Mouse (Mus musculus) megakaryocyte, embryonic 14.5 days (primary cell): ENCODE results near the gene Gm20683. TPM values are rescaled to one million over a fixed set of nuclear protein-coding genes. Genes with fewer than 3 reads are reported as not detected.

Experiments used
- H3K27me3 ChIP-seq: replicated peaks from 2 replicates; pipeline ENCODE3; 2012; ENCODE audit warnings: inconsistent platforms
- H3K36me3 ChIP-seq: replicated peaks from 2 replicates; pipeline ENCODE3; 2012; ENCODE audit warnings: low read length, inconsistent platforms, mixed read lengths
- H3K4me1 ChIP-seq: 2 replicates; pipeline ENCODE4 v1.6.1; 2012; ENCODE audit warnings: inconsistent platforms
- H3K4me3 ChIP-seq: replicated peaks from 2 replicates; pipeline ENCODE3; 2012; ENCODE audit warnings: moderate library complexity, mild to moderate bottlenecking, inconsistent platforms
- H3K9me3 ChIP-seq: 2 replicates; pipeline ENCODE4 v1.6.1; 2012; ENCODE audit warnings: inconsistent platforms
- FLI1 ChIP-seq: IDR thresholded peaks from 2 replicates; pipeline ENCODE4 v1.6.1; 2012; ENCODE audit warnings: low read length, inconsistent platforms, mixed read lengths
- GATA1 ChIP-seq: IDR thresholded peaks from 3 replicates; pipeline ENCODE4 v1.6.1; 2012; ENCODE audit warnings: mixed read lengths, low read length, inconsistent platforms, borderline replicate concordance
- polyA plus RNA-seq: library from polyadenylated mRNA; stranded (reverse); fragments of >175 nt; gene quantifications from 2 replicates; pipeline ENCODE4 v1.2.3, GENCODE M21; 2012; ENCODE audit warnings: low replicate concordance; ENCODE audit not compliant: insufficient read depth

Gm20683 gene
- polyA plus RNA-seq, 1 experiment = 3.0 TPM

DNA sequence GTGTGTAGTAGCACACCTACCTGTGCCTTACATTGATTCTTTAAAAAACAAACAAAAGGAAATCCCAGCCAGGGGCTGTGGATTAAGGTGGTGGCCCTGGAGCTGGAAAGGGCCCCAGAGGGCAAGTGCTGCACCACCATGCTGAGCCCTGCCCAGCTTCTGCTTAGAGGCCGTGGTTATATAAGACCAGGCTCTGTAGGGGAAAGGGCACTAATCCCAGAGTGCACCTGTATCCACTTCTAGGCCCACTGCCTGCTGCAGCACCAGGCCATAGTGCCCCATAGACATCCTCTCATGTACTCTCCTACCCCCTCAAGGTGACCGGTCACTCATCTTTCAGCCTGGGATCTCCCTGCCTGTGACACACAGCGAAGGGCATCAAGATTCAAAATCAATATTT is 24.6 kb upstream of the Gm20683 start:
- Histone ChIP-seq H3K27me3 (no peaks in the 10 kb centered on the region), H3K4me1 (peaks cover 70% of the 10 kb centered on the region), H3K4me3 (peak overlapping the region; percentile 3), H3K36me3 (peaks cover 24% of the 10 kb centered on the region), H3K9me3 (no peaks in the 10 kb centered on the region)
- TF ChIP-seq GATA1 (no peak), FLI1 (no peak)

DNA sequence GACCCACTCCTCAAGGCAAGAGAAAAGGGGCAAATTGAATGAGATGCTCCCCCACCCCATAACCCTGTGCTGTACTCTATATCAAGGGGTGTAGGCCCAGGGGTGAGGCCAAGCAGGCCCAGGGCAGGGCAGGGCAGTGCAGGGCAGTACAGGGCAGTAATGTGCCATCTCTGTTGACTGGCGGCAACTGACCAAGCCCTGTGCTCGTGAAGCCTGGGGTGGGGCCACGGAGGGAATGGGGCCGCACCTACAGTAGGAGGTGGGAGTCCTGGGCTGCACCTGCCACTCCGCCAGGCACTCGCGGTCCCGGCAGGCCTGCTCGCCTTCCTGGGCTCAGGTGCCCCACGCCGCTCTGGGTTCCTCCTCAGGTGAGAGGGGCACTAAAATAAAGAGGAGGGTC is 23.7 kb upstream of the Gm20683 start:
- TF ChIP-seq GATA1 (no peak), FLI1 (no peak)
- peaks cover 24% of the 10 kb centered on the region for H3K36me3 ChIP-seq
- H3K4me1 ChIP-seq = peaks cover 79% of the 10 kb centered on the region
- H3K27me3 ChIP-seq = no peaks in the 10 kb centered on the region
- H3K4me3 ChIP-seq = no peak overlapping the region
- no peaks in the 10 kb centered on the region for H3K9me3 ChIP-seq

DNA sequence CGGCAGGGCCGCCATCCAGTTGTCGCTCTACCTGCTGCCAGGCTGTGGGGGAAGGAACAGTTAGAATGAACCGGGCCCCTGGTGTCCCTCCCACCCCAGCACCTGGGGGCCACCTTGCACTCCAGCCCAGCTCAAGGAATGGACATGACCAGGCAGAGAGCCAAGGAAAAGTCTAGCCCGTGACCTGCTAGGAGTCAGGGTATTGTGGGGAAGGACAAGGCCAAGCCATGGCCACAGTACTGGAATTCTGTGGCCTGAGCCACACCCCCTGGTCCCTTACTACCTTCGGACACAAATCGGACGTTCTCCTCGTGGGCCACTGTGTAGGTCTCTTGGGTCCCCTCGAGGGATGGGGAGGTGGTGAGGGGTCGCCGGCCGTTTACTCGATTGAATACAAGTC is 22.7 kb upstream of the Gm20683 start:
- peaks cover 88% of the 10 kb centered on the region for H3K4me1 ChIP-seq
- no peak for TF ChIP-seq GATA1
- no peak for TF ChIP-seq FLI1
- no peaks in the 10 kb centered on the region for H3K27me3 ChIP-seq
- peaks cover 25% of the 10 kb centered on the region for H3K36me3 ChIP-seq
- H3K9me3 ChIP-seq = no peaks in the 10 kb centered on the region
- H3K4me3 ChIP-seq = no peak overlapping the region

DNA sequence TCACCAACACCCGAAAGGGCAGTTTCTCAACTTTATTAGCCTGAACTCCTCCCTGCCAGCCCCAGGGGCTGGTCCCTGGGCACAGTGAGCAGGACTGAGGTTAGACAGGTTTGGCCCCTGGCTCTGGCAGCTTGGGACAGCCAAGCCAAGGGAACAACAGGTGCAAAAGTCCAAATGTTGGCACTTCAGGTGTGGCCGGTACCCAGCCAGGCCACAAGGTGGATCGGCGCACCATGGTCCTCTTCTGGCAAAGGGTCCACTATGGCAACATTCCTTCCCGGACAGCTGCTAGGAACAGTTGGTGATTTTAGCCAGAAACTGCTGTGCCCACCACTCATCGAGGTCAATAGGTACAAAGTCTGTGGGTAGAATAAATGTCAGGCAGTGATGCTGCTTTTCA is 22.1 kb upstream of the Gm20683 start:
- H3K9me3 ChIP-seq = no peaks in the 10 kb centered on the region
- no peaks in the 10 kb centered on the region for H3K27me3 ChIP-seq
- peaks cover 87% of the 10 kb centered on the region for H3K4me1 ChIP-seq
- no peak overlapping the region for H3K4me3 ChIP-seq
- TF ChIP-seq FLI1 = no peak
- no peak for TF ChIP-seq GATA1
- H3K36me3 ChIP-seq = peaks cover 30% of the 10 kb centered on the region

DNA sequence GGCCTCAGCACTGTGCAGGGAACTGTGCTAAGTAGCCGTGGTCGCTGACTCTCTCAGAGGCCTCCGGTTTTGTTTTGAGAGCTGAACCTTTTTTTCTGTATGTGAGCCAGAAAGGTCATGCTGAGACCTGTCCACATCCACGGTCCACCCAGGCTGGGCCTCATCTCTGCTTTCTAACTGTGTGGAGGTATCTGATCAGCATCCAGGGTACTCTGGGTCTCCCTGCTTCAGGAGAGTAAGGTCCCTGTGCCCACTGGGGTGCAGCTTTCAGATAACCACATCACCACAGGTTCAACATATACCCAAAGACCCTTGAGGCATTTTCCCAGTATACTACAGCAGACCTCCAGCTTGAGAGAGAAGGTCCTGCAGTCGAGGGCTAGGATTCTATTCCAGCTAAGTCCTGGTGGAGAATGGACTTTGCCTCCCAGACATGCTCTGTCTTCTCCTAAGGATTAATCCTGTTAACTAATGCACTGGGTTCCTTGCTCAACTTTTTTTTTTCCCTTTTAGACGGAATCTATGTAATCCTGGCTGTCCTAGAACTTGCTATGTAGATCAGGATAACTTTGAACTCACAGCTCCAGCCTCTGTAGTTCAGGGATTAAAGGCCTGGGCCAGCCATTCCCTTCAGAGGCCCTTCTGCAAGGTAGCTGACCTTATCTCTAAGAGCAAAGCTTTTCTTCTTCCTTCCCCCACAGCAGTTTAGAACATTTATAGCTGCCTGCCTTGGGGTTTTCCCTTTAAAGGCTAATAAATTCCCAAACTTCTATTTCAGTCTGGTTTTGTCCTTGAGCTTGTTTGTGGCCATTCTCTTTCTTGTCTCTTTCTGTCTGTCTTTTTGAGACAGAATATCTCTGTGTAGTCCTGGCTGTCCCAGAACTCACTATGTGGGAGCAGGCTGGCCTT is 20.4 kb upstream of the Gm20683 start:
- Histone ChIP-seq H3K36me3 (peaks cover 34% of the 10 kb centered on the region), H3K4me1 (peaks cover 72% of the 10 kb centered on the region)
- no peak for TF ChIP-seq GATA1
- TF ChIP-seq FLI1 = no peak

DNA sequence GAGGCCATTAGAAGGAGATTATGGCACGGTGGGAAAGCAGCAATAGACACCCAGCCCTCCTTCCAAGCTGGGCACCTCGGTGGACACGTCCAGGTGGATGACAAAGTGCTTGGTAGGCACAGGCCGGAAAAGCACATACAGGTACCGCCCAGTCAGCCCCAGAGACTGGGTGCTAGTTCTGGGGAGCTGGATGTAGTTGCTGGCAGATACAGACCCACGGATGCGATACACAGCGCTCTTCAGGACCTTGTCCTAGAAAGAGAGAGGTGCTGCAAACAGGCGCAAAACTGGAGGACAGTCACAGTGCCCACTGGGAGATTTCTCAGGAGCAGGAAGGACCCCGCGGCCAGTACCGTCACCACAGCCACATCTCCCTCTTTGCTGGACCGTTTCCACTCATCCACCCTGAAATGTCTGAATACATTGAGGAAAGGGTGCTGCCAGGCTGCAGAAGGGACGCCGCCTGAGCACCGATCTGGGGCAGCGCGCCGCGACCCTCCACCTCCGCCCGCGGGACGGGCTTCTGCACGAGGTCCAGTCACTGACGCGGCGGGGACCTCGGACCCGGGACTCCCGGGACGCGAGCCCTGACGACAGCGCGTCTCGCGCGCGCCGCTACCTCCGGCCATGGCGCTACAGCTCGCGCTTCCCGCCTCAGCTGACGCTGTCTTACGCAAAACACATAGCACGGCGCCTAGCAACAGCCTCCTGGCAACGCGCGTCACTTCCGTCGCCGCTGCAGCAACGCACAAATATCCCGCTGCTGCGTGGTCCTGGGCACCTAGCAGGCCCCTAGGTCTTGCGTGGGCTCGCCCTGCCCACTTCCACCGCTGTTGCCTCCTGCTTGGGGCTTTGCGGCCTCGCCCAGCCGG is 19.5 kb upstream of the Gm20683 start, which contains the start of gene Wdr90:
TSS of gene Wdr90 (minus strand) at position 670 of the 872 bp plus-strand sequence.
- Histone ChIP-seq H3K27me3 (no peaks in the 10 kb centered on the region), H3K4me1 (peaks cover 65% of the 10 kb centered on the region), H3K36me3 (peaks cover 36% of the 10 kb centered on the region), H3K9me3 (no peaks in the 10 kb centered on the region), H3K4me3 (peak within 1 kb of the TSS; percentile 97)
- TF ChIP-seq FLI1 = no peak
- no peak for TF ChIP-seq GATA1

More for the DNA sequence above, 20.4 kb upstream of the Gm20683 start:
- peak overlapping the region; percentile 97 for H3K4me3 ChIP-seq
- H3K27me3 ChIP-seq = no peaks in the 10 kb centered on the region
- H3K9me3 ChIP-seq = no peaks in the 10 kb centered on the region

DNA sequence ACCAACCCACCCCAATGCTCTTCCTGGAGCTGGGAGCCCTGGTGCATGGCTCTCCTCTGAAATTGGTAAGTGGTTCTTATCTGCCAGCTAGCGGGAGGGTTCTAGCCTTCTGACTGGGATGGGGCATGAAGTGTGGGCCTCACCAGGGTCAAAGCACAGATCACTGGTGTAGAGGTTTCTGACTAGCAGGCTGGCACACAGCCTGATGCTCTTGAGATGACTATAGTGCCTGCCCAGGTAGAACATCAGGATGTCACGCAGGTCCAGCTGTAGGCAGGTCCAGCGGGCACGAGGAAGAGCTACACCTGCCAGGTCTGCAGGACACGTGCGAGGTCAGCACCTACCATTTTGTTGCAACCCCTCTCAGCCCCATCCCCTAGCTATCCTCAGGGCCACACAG is 18.7 kb upstream of the Gm20683 start:
- no peaks in the 10 kb centered on the region for H3K9me3 ChIP-seq
- H3K27me3 ChIP-seq = no peaks in the 10 kb centered on the region
- H3K36me3 ChIP-seq = peaks cover 39% of the 10 kb centered on the region
- peak overlapping the region; percentile 97 for H3K4me3 ChIP-seq
- H3K4me1 ChIP-seq = peaks cover 60% of the 10 kb centered on the region
- TF ChIP-seq GATA1 (no peak), FLI1 (no peak)

DNA sequence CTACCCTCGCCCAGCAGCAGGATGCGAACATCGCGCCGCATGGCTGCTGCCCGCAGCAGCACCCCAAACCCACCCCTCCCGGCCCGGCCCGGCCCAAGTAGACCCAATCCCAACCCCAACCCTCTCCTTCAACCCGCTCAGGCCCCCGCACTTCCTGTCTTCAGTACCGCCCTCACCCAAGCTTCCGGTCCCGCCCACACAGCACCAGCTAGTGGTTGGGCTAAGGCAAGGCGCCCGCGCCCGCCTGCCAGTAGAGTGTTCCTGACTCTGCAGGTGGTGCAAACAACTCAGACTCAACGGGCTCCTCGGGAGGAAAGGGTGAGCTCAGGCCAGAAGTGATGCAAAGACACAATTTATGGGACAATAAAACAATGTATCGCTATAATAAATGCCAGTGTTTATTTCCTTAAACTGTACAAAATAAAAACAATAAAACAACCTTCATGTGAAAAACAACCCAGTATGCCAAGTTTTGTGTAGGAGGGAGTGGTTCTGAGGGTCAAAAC is 2.9 kb upstream of the Gm20683 start, which contains the start of gene Rhot2:
TSS of gene Rhot2 (minus strand) at position 456 of the 506 bp plus-strand sequence.
- Histone ChIP-seq H3K4me3 (peak within 1 kb of the TSS; percentile 99), H3K9me3 (no peaks in the 10 kb centered on the region), H3K36me3 (peaks cover 82% of the 10 kb centered on the region), H3K4me1 (peaks cover 64% of the 10 kb centered on the region), H3K27me3 (no peaks in the 10 kb centered on the region)
- TF ChIP-seq GATA1 = no peak
- TF ChIP-seq FLI1 = peak; percentile 78; the same call in 1 of the 2 replicates

DNA sequence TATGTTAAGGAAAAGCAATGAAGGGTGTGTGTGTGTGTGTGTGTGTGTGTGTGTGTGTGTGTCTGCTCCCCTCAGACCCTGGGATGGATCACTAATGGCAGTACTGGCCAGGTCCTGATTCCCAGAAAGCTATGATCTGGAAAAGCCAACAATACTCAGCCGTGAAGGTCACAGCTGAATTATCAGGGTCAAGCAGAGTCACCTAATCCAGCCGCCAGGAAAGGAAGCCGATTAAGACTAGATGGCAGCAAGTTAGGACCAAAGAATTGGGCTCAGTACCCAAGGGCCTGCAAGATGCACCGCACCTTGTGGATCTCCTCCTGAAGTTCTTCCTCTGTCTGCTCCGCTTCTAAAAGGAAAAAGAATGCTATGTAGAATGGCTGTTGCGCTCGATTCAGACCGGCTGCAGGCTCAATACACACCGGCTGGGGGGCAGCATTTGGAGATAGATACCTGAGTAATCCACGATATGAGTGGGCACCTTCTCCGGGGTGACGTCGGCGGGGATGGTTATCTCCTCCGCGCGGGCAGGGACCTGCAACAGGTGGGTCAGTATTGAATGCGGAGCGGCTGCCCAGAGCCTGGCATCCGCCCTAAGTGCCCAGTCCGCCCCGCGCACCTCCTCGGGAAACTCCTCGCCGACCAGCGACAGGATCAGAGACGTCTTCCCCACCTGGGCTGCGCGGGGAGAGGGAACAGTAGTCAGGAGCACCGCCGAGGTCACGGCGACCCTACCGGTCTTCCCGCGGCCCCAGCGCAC is 2.3 kb upstream of the Gm20683 start:
- TF ChIP-seq FLI1 (no peak), GATA1 (no peak)
- Histone ChIP-seq H3K4me1 (peaks cover 70% of the 10 kb centered on the region), H3K27me3 (no peaks in the 10 kb centered on the region), H3K4me3 (peak overlapping the region; percentile 99), H3K9me3 (no peaks in the 10 kb centered on the region), H3K36me3 (peaks cover 82% of the 10 kb centered on the region)
